Mouse (Mus musculus) spleen, adult 2 months (tissue): Measurements from ENCODE around the gene Elfn1. TPM values are rescaled to one million over a fixed set of nuclear protein-coding genes. Genes with fewer than 3 reads are reported as not detected.

Source experiments
- DNase-seq, 2 experiments: peaks; one replicate each; pipeline versions ENCODE4 v3.0.0 to v3.0.0-alpha.2; 2012 to 2021; ENCODE audit warnings: low spot score in 2 of 2, low read depth in 1 of 2
- H3K27ac ChIP-seq: fragments of 200-500 bp; 2 replicates; pipeline ENCODE4 v1.5.1; 2012; ENCODE audit warnings: low read length, inconsistent platforms; ENCODE audit not compliant: insufficient read depth
- H3K27me3 ChIP-seq: fragments of 200-500 bp; 2 replicates; pipeline ENCODE4 v1.6.1; 2012; ENCODE audit warnings: mild to moderate bottlenecking, moderate library complexity, low read length, inconsistent platforms; ENCODE audit not compliant: control insufficient read depth, insufficient read depth
- H3K36me3 ChIP-seq: fragments of 200-500 bp; 2 replicates; pipeline ENCODE4 v1.6.1; 2012; ENCODE audit warnings: mild to moderate bottlenecking, low read length, inconsistent platforms; ENCODE audit not compliant: control insufficient read depth, insufficient read depth
- H3K4me1 ChIP-seq: fragments of 200-500 bp; 2 replicates; pipeline ENCODE4 v1.6.1; 2011; ENCODE audit warnings: inconsistent platforms; ENCODE audit not compliant: control insufficient read depth, insufficient read depth, insufficient read length
- H3K4me3 ChIP-seq: fragments of 200-500 bp; 2 replicates; pipeline ENCODE4 v1.5.1; 2011; ENCODE audit warnings: mild to moderate bottlenecking, inconsistent platforms; ENCODE audit not compliant: insufficient read depth, insufficient read length; ENCODE audit errors: extremely low read depth
- CTCF ChIP-seq: fragments of 200-500 bp; IDR thresholded peaks from 2 replicates; pipeline ENCODE4 v1.5.1; 2011; ENCODE audit warnings: mild to moderate bottlenecking, inconsistent platforms; ENCODE audit not compliant: insufficient read depth, insufficient read length, insufficient replicate concordance; ENCODE audit errors: extremely low read depth
- POLR2A ChIP-seq: fragments of 200-500 bp; IDR thresholded peaks from 2 replicates; pipeline ENCODE4 v1.6.1; 2011; ENCODE audit warnings: low read depth, low read length, inconsistent platforms
- WGBS: fragments of 180-500 bp; shearing (Covaris S2); methylation state at CpG from one replicate; pipeline ENCODE4 v1.1.7; 2018; 5-methylcytosine and 5-hydroxymethylcytosine counted together
- polyA plus RNA-seq: library from polyadenylated mRNA; depleted of rRNA; stranded (reverse); fragments of >200 nt; gene quantifications from 2 replicates; pipeline ENCODE4 v1.2.3, GENCODE M21; 2012

The Elfn1 gene
- polyA plus RNA-seq, 1 experiment: 0.40 TPM

- H3K27ac ChIP-seq: no peak overlapping the region
- no peak for DNase-seq
- TF ChIP-seq CTCF: no peak
- no peak for TF ChIP-seq POLR2A
- peaks cover 28% of the 10 kb centered on the region for H3K27me3 ChIP-seq
- 71% methylated on average over 5 of the region's 5 CpGs for WGBS
- H3K4me1 ChIP-seq: peaks cover 16% of the 10 kb centered on the region
- no peak overlapping the region for H3K4me3 ChIP-seq
- H3K36me3 ChIP-seq: no peaks in the 10 kb centered on the region
These were observed 2.6 kb upstream of the Elfn1 start for GRCm38 (mm10) chr5:139905121-139905520.

GRCm38 (mm10) chr5:139906507-139906906 lies 1.2 kb upstream of the Elfn1 start:
- Histone ChIP-seq H3K27ac (no peak overlapping the region), H3K4me1 (peaks cover 19% of the 10 kb centered on the region), H3K36me3 (no peaks in the 10 kb centered on the region), H3K27me3 (peaks cover 35% of the 10 kb centered on the region), H3K4me3 (no peak overlapping the region)
- DNase-seq: no peak
- WGBS: 56% methylated on average over 9 of the region's 9 CpGs
- no peak for TF ChIP-seq POLR2A
- no peak for TF ChIP-seq CTCF

DNA sequence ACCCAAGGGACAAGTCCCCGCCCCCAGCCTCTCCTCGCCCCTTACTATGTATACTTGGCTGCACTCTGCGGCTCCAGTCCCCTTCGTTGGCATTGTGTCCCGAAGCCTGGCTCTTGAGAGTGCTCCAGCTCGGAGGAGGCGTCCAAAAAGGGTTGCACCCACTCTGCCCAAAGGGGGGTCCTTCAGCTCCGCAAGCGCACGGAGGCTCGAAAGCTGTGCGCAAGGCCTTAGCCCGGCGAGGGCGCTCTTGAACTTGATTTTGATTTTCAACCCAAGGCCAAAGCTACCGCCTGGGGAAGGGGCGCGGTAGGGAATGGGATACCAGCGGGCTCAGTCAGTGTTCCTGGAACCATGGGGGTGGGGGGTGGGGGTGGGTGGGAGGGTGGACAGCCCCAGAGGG lies 502 bp upstream of the Elfn1 start:
- Histone ChIP-seq H3K36me3 (no peaks in the 10 kb centered on the region), H3K27ac (no peak overlapping the region), H3K4me3 (no peak overlapping the region), H3K27me3 (peaks cover 40% of the 10 kb centered on the region), H3K4me1 (peaks cover 19% of the 10 kb centered on the region)
- DNase-seq: no peak
- no peak for TF ChIP-seq CTCF
- TF ChIP-seq POLR2A: no peak
- WGBS: 7% methylated on average over 19 of the region's 19 CpGs

GRCm38 (mm10) chr5:139908243-139908810 lies 584 bp downstream of the Elfn1 start:
- Histone ChIP-seq H3K27me3 (peaks cover 51% of the 10 kb centered on the region), H3K4me3 (peak overlapping the region; percentile 48), H3K36me3 (no peaks in the 10 kb centered on the region), H3K4me1 (peaks cover 22% of the 10 kb centered on the region), H3K27ac (no peak overlapping the region)
- TF ChIP-seq CTCF (no peak), POLR2A (no peak)
- WGBS: under 1% methylated on average over 63 of the region's 78 CpGs
- DNase-seq: no peak

DNA sequence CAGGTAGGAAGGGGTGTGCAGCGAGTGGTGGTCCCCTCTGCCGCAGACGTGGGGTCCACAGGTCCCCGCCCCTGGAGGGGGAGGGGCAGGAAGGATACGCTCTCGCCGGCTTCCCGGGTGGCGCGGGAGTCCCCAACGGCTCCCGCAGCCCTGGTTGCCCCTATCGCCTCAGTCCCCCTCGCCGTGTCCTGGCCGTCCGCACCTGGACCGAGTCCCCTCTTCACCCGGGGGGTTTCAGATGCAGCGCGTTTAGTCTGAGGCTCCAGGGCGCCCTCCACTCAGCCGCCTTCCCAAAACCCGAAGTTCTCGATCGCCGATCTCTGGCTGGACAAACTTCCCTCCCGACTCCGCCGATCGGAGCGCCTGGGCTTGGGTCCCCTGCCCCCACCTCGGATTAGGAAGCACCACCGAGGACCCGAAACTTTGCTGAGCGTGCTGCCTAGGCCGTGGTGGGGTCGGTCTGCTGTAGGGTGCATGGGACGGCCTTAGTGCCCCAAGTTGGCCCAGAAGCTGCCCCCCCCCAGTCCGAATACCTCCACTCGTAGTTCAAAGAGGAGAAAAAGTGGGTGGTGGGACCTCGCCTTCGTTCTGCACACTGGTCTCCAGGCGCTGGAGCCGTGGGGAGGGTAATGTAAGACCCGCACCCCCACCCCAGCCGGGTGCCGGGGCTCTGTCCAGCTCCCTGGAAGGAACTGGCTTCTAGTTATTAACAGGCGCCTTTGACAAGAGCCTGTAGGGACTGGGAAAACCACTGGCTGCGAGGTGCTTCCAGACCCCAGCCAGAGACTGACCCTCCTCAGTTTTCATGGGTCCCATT lies 1.3 kb downstream of the Elfn1 start:
- no peak for TF ChIP-seq CTCF
- no peak for TF ChIP-seq POLR2A
- no peaks in the 10 kb centered on the region for H3K36me3 ChIP-seq
- WGBS: 2% methylated on average over 50 of the region's 50 CpGs
- H3K27ac ChIP-seq: no peak overlapping the region
- H3K27me3 ChIP-seq: peaks cover 52% of the 10 kb centered on the region
- no peak for DNase-seq
- peaks cover 22% of the 10 kb centered on the region for H3K4me1 ChIP-seq
- H3K4me3 ChIP-seq: peak overlapping the region; percentile 48

GRCm38 (mm10) chr5:139909710-139910550 lies 2.2 kb downstream of the Elfn1 start:
- no peak overlapping the region for H3K27ac ChIP-seq
- no peak overlapping the region for H3K4me3 ChIP-seq
- TF ChIP-seq POLR2A (no peak), CTCF (no peak)
- H3K36me3 ChIP-seq: no peaks in the 10 kb centered on the region
- DNase-seq: no peak
- H3K4me1 ChIP-seq: peaks cover 22% of the 10 kb centered on the region
- H3K27me3 ChIP-seq: peaks cover 54% of the 10 kb centered on the region
- 5% methylated on average over 29 of the region's 29 CpGs for WGBS
